Mouse (Mus musculus) midbrain, embryonic 15.5 days (tissue): Measurements from ENCODE around the gene Ctsz. TPM values are rescaled to one million over a fixed set of nuclear protein-coding genes. Genes with fewer than 3 reads are reported as not detected.
A peak's percentile ranks its signal among the peaks of the same experiment; 100 is the strongest.

Experiments
- ATAC-seq: fragments of 200-750 bp; cut with Nextera tagmentation; replicated peaks from 2 replicates; pipeline ENCODE4 v1.8.0; 2017; ENCODE audit warnings: moderate TSS enrichment
- H3K27ac ChIP-seq: fragments of 300-500 bp; sonication (generic); 2 replicates; pipeline ENCODE4 v1.5.1; 2015; ENCODE audit warnings: mild to moderate bottlenecking, inconsistent platforms
- H3K27me3 ChIP-seq: fragments of 300-500 bp; sonication (generic); replicated peaks from 2 replicates; pipeline ENCODE4 v1.6.1; 2015; ENCODE audit warnings: inconsistent platforms
- H3K36me3 ChIP-seq: fragments of 300-500 bp; sonication (generic); replicated peaks from 2 replicates; pipeline ENCODE4 v1.6.1; 2015; ENCODE audit warnings: inconsistent platforms
- H3K4me1 ChIP-seq: fragments of 300-500 bp; sonication (generic); 2 replicates; pipeline ENCODE4 v1.6.1; 2015; ENCODE audit warnings: inconsistent platforms
- H3K4me2 ChIP-seq: fragments of 300-500 bp; sonication (generic); 2 replicates; pipeline ENCODE4 v1.6.1; 2015; ENCODE audit warnings: inconsistent platforms, mild to moderate bottlenecking, moderate library complexity
- H3K4me3 ChIP-seq: fragments of 300-500 bp; sonication (generic); 2 replicates; pipeline ENCODE4 v1.5.1; 2015; ENCODE audit warnings: mild to moderate bottlenecking, inconsistent platforms
- H3K9ac ChIP-seq: fragments of 300-500 bp; sonication (generic); 2 replicates; pipeline ENCODE4 v1.6.1; 2015; ENCODE audit warnings: mild to moderate bottlenecking, inconsistent platforms
- H3K9me3 ChIP-seq: fragments of 300-500 bp; sonication (generic); 2 replicates; pipeline ENCODE4 v1.6.1; 2016; ENCODE audit warnings: inconsistent platforms
- WGBS: fragments of 180-500 bp; shearing (Covaris S2); methylation state at CpG from one replicate; pipeline ENCODE4 v1.1.7; 2015; ENCODE audit warnings: mixed read lengths; 5-methylcytosine and 5-hydroxymethylcytosine counted together
- polyA plus RNA-seq: library from polyadenylated mRNA; unstranded; fragments of >200 nt; fragmentation: Nextera tagmentation; extraction: Ambion mirVana; gene quantifications from 2 replicates; pipeline ENCODE4 v1.2.1, GENCODE M21; 2015

Ctsz gene
- polyA plus RNA-seq, 1 experiment from 2014 or later: 63.8 TPM

DNA sequence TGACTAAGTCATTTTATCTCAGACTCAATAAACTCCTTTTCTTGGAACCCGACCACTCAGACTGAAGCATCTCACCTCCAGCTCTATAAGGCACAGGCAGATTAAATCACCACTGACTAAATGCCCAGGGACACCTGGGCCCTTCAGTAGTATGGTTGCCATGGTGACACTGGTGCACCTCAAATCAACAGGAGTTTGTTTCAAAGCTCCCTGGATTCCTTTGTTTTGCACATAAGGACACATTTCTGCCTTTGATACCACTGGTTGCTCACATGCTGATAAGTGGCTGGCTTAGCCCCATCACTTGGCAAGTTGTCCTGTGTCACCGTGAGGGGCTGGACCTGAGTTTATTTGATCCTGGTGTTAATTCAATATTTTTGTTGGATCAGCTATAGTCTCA, 20.5 kb upstream of the Ctsz start:
- ATAC-seq: no peak
- Histone ChIP-seq H3K4me3 (no peak overlapping the region), H3K9me3 (no peaks in the 10 kb centered on the region), H3K36me3 (peaks cover 20% of the 10 kb centered on the region), H3K27me3 (no peaks in the 10 kb centered on the region), H3K4me2 (no peak overlapping the region), H3K27ac (no peak overlapping the region), H3K9ac (no peak overlapping the region), H3K4me1 (peaks cover 13% of the 10 kb centered on the region)
- 56% methylated on average over 2 of the region's 2 CpGs for WGBS

DNA sequence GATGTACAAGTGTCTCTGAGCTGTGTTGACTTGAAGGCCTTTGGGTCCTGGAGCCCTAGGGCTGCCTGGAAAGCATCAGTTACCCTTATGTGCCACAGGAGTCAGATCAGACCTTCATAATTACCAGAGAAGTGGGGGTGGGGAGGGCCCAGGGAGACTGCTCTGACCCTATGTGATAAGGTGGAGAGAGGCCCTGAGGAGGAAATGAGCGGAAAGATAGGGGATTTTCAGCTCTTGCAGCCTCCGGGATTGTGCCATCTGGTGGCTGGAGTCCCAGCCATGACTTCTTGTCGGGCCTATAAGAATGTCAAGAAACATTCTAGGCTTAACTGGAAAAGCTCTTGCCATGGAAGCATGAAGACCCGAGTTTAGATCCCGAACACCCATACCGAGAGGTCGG, 14.8 kb upstream of the Ctsz start:
- Histone ChIP-seq H3K9ac (no peak overlapping the region), H3K4me2 (no peak overlapping the region), H3K4me1 (no peaks in the 10 kb centered on the region), H3K27ac (no peak overlapping the region), H3K27me3 (no peaks in the 10 kb centered on the region), H3K9me3 (no peaks in the 10 kb centered on the region), H3K36me3 (no peaks in the 10 kb centered on the region), H3K4me3 (no peak overlapping the region)
- no peak for ATAC-seq
- 72% methylated on average over 7 of the region's 7 CpGs for WGBS

DNA sequence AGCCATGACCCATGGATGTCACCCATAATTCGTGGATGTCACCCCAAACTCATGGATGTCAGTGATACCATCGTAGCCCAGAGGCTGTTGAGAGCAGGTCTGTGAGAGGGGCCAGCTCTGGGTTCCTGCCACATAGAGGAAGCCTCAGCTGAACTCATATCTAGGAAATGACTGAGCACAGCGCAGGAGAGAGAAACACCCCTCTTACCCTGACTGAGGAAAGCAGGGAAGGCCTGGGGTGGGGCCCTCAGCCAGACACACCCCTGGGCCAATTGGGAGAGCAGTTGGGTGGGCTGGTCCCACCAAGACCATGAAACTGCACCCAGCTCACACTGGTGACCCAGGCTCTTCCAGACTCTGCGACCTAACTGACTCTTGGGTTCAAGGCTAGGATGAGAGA, 11.5 kb upstream of the Ctsz start, which contains the start of gene Tubb1:
TSS of gene Tubb1 (plus strand) at position 343 of the 400 bp plus-strand sequence.
- no peaks in the 10 kb centered on the region for H3K27me3 ChIP-seq
- H3K9ac ChIP-seq: no peak within 1 kb of the TSS
- no peaks in the 10 kb centered on the region for H3K9me3 ChIP-seq
- 80% methylated on average over 4 of the region's 4 CpGs for WGBS
- H3K36me3 ChIP-seq: no peaks in the 10 kb centered on the region
- no peak for ATAC-seq
- no peaks in the 10 kb centered on the region for H3K4me1 ChIP-seq
- H3K4me3 ChIP-seq: no peak within 1 kb of the TSS
- no peak within 1 kb of the TSS for H3K4me2 ChIP-seq
- H3K27ac ChIP-seq: no peak within 1 kb of the TSS

DNA sequence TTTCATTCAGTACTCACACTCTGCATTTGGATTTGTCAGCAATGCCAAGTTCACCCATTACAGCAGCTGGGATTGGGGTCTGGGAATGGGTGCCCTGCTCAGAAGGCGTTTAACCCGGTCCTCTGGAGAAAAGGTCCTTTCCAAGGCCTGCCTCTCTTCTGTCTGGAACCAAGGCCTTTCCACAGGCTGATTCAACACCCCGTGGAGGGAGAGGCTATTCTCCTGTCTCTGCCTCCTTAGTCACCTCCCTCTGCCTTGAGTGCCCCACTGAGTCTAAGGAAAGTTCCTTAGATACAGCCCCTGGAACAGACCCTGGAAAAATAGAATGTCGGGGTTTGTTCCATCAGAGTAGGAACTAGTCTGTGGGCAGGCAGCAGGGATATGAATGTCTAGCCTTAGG, 9.6 kb upstream of the Ctsz start:
- 83% methylated on average over 4 of the region's 4 CpGs for WGBS
- no peak overlapping the region for H3K27ac ChIP-seq
- H3K4me2 ChIP-seq: no peak overlapping the region
- H3K4me1 ChIP-seq: no peaks in the 10 kb centered on the region
- no peak overlapping the region for H3K9ac ChIP-seq
- no peaks in the 10 kb centered on the region for H3K36me3 ChIP-seq
- no peaks in the 10 kb centered on the region for H3K9me3 ChIP-seq
- no peak overlapping the region for H3K4me3 ChIP-seq
- H3K27me3 ChIP-seq: no peaks in the 10 kb centered on the region
- no peak for ATAC-seq

DNA sequence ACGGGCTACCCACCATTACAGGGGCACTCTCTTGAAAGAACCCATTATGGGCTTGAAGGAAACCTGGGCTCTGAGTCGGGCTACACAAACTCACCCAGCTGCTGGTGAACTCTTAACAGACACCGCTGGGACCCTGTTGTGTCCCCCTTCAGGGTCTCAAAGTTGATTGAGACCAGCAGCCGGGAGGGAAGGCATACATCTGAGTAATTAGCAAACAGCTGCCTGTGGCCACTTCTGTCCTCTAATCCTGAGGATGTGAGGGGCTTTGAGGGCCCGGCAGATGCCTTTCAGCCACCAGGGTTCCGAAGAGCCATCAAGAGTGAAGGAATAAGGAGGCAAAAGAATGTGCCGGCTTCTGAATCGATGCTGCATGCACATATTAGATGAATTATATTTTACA, 8.1 kb upstream of the Ctsz start:
- Histone ChIP-seq H3K4me3 (no peak overlapping the region), H3K36me3 (no peaks in the 10 kb centered on the region), H3K9ac (no peak overlapping the region), H3K4me1 (no peaks in the 10 kb centered on the region), H3K27ac (no peak overlapping the region), H3K9me3 (no peaks in the 10 kb centered on the region), H3K4me2 (no peak overlapping the region), H3K27me3 (no peaks in the 10 kb centered on the region)
- 48% methylated on average over 8 of the region's 8 CpGs for WGBS
- no peak for ATAC-seq

DNA sequence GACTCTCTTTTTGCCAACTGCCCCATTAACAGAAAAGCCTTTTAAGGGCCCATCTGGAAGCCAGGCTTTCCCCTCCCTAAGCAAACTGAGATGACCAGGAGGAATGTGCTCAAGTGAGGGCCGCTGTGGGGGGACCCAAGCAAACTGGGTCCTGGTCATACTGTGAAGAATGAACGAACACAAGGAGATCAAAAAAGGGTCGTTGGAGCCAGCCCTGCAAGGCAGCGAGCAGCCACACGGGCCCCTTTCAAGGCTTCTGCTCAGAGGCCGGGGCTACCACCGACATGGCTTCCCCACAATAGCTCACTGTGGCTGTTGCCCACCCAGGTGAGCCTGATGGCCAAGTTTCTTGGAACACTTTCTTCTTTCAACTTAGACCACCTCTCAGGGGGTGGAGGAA, 7.7 kb upstream of the Ctsz start:
- WGBS: 55% methylated on average over 7 of the region's 7 CpGs
- no peak overlapping the region for H3K27ac ChIP-seq
- no peak overlapping the region for H3K4me2 ChIP-seq
- H3K27me3 ChIP-seq: no peaks in the 10 kb centered on the region
- H3K36me3 ChIP-seq: no peaks in the 10 kb centered on the region
- ATAC-seq: no peak
- no peak overlapping the region for H3K4me3 ChIP-seq
- no peaks in the 10 kb centered on the region for H3K4me1 ChIP-seq
- no peaks in the 10 kb centered on the region for H3K9me3 ChIP-seq
- H3K9ac ChIP-seq: no peak overlapping the region

DNA sequence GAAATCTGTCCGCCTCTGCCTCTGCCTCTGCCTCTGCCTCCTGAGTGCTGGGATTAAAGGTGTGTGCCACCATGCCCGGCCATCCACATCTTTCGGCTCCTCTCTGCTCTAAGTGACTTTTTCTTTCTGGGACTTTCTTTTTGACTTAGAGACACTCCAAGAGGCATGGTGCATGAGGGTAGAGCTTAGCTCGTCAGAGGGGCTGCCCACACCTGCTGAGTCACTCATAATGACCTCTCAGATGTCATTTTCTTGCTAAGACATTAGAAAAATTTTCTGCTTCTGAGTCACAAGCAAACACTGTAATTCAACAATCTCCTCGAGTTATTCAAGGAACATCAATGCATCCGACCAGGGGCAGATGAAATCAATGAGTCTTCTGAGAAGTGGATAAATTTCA, 6.2 kb upstream of the Ctsz start:
- H3K4me1 ChIP-seq: no peaks in the 10 kb centered on the region
- WGBS: 81% methylated on average over 6 of the region's 6 CpGs
- no peak for ATAC-seq

DNA sequence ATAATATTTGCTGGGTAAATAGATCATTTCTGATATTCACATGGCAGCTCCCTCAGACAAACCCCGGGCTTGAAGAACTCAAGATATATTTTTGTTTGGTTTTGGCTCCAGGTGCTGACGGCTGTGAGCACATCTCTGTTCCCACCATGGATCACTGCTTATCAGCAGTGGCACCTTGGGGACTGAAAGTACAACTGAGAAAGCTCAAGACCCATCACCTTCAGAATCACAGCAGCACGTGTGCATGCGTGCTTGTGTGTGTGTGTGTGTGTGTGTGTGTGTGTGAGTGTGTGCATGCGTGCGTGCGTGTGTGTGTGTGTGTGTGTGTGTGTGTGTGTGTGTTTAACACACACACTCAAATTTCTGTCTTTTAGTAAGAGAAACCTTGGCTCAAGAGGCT, 5.5 kb upstream of the Ctsz start:
- 78% methylated on average over 7 of the region's 7 CpGs for WGBS
- Histone ChIP-seq H3K9me3 (no peaks in the 10 kb centered on the region), H3K27ac (no peak overlapping the region), H3K36me3 (no peaks in the 10 kb centered on the region), H3K9ac (no peak overlapping the region), H3K4me2 (no peak overlapping the region), H3K4me1 (peaks cover under 1% of the 10 kb centered on the region; the same call in 1 of the 2 replicates), H3K4me3 (no peak overlapping the region), H3K27me3 (no peaks in the 10 kb centered on the region)
- ATAC-seq: no peak

More for the DNA sequence above, 6.2 kb upstream of the Ctsz start:
- no peaks in the 10 kb centered on the region for H3K9me3 ChIP-seq
- H3K27ac ChIP-seq: no peak overlapping the region
- H3K9ac ChIP-seq: no peak overlapping the region
- no peaks in the 10 kb centered on the region for H3K36me3 ChIP-seq
- no peaks in the 10 kb centered on the region for H3K27me3 ChIP-seq
- H3K4me3 ChIP-seq: no peak overlapping the region
- H3K4me2 ChIP-seq: no peak overlapping the region

DNA sequence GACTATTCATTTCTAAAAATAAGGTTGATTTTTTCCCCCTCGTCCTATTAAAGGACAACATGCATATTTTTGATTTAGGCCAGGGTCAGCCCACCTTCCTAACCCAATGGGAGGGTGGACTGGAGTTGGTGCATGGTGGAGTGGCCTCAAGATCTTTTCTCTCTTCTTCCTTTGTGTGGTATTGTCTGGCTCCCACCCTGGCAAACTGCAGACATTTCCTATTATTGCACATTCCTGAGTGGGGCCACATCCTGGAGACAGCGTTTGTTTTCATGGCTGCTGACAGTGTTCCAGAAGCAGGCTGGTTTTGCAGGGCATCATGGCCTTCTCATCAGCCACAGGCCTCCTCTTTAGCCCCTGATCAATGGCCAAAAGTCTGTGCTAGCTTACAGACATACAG, 4.2 kb upstream of the Ctsz start:
- Histone ChIP-seq H3K4me3 (no peak overlapping the region), H3K36me3 (no peaks in the 10 kb centered on the region), H3K9ac (no peak overlapping the region), H3K4me1 (peaks cover 14% of the 10 kb centered on the region), H3K27ac (no peak overlapping the region), H3K4me2 (no peak overlapping the region), H3K27me3 (no peaks in the 10 kb centered on the region), H3K9me3 (no peaks in the 10 kb centered on the region)
- 52% methylated on average over 2 of the region's 2 CpGs for WGBS
- ATAC-seq: no peak

DNA sequence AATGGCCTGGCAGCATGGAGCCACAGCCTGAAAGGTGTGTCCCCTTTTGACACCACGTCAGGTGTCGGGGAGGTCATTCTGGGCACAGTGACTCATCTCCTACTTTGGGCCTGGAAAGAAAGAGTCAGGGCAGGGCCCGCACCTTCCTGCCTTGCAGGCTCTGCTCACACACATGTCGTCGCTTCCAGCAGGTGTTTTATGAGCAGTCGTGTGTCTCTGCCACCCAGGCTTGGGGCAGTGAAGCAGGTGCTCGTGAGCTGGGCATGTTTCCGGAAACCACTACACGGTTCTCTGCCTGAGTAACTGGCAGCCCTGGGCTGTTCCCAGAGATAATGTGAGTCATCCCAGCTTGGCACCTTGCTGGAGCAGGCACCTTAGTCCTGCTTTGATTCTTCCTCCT, 3.6 kb upstream of the Ctsz start:
- no peak overlapping the region for H3K27ac ChIP-seq
- H3K4me2 ChIP-seq: no peak overlapping the region
- H3K4me1 ChIP-seq: peaks cover 19% of the 10 kb centered on the region
- 95% methylated on average over 9 of the region's 9 CpGs for WGBS
- ATAC-seq: no peak
- no peak overlapping the region for H3K4me3 ChIP-seq
- H3K9me3 ChIP-seq: no peaks in the 10 kb centered on the region
- H3K27me3 ChIP-seq: no peaks in the 10 kb centered on the region
- no peak overlapping the region for H3K9ac ChIP-seq
- H3K36me3 ChIP-seq: no peaks in the 10 kb centered on the region

DNA sequence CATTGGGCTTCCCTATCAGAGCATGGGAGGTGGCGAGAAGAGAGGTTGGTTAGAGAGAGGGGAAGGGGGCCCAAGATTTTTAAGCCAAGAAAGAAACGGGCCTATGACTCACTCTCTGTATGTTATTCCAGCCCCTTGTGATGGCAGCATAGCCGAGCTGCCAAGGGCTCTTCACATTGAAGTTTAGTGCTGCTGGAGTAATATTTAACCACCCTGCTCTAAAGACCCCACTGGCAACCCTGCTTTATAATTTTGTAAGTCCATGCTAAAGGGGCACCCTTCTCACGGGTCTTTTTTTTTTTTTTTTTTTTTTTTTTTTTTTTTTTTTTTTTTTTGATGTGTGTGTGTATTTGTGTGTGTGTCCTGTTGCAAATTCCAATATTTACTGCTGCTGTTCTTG, 3.1 kb upstream of the Ctsz start:
- Histone ChIP-seq H3K4me2 (no peak overlapping the region), H3K27me3 (no peaks in the 10 kb centered on the region), H3K36me3 (no peaks in the 10 kb centered on the region), H3K9ac (no peak overlapping the region), H3K9me3 (no peaks in the 10 kb centered on the region), H3K4me3 (no peak overlapping the region), H3K4me1 (peaks cover 21% of the 10 kb centered on the region), H3K27ac (no peak overlapping the region)
- WGBS: 93% methylated on average over 4 of the region's 4 CpGs
- no peak for ATAC-seq

DNA sequence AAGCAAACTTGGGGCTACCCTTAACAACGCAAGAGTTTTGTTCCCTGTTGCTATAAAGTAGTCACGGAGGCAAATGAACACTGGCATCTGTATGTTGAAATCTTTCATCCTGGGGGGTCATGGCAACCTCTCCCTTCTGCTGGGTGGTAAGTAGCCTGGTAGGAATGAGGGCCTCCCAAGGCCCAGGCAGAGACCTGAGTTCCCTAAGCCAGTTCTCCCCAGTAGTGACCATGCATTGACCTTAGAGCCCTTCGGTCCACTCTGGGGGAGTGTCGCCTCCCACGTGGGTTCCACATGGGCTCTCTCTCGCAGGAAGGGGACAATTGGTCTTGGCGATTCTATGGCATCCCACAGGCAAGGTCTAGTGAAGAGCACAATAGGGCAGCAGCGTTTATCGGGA, 1.1 kb upstream of the Ctsz start:
- H3K9ac ChIP-seq: no peak overlapping the region
- no peak overlapping the region for H3K4me2 ChIP-seq
- H3K27me3 ChIP-seq: no peaks in the 10 kb centered on the region
- no peak overlapping the region for H3K27ac ChIP-seq
- H3K4me3 ChIP-seq: no peak overlapping the region
- peaks cover 21% of the 10 kb centered on the region for H3K4me1 ChIP-seq
- no peaks in the 10 kb centered on the region for H3K9me3 ChIP-seq
- WGBS: 84% methylated on average over 9 of the region's 9 CpGs
- no peak for ATAC-seq
- no peaks in the 10 kb centered on the region for H3K36me3 ChIP-seq

DNA sequence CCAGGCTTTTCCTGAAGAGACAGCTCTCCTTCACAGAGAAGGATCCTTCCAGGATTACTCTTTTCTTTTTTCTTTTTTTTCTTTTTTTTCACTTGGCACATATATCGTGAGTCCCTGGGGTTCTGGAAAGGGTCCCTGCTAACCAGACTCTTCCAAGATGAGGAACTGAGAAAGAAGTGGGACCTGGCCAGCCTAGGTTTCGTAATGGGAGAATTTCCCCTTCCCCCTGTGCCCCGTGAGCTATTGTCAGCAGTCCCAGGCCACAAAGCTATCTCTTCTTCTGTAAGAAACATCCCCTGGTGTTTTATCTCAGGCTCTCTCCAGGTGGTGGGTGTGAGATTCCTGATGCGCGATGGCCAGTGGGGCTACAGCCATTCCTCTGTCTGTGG, 605 bp upstream of the Ctsz start:
- H3K4me2 ChIP-seq: peak overlapping the region; percentile 83; the same call in 1 of the 2 replicates
- no peaks in the 10 kb centered on the region for H3K36me3 ChIP-seq
- 39% methylated on average over 5 of the region's 5 CpGs for WGBS
- H3K27ac ChIP-seq: no peak overlapping the region
- H3K4me3 ChIP-seq: no peak overlapping the region
- ATAC-seq: no peak
- H3K9me3 ChIP-seq: no peaks in the 10 kb centered on the region
- no peaks in the 10 kb centered on the region for H3K27me3 ChIP-seq
- peaks cover 21% of the 10 kb centered on the region for H3K4me1 ChIP-seq
- 0 out of 2 replicates have a peak overlapping the region, but pooled peaks have one; percentile 47 for H3K9ac ChIP-seq
